Mouse (Mus musculus) hindbrain, embryonic 15.5 days (tissue): Measurements from ENCODE around the gene Serpine2. TPM values are rescaled to one million over a fixed set of nuclear protein-coding genes. Genes with fewer than 3 reads are reported as not detected.
A peak's percentile ranks its signal among the peaks of the same experiment; 100 is the strongest.

ENCODE experiments used
- ATAC-seq: fragments of 200-750 bp; cut with Nextera tagmentation; 2 replicates; pipeline ENCODE4 v1.8.0; 2017; ENCODE audit warnings: low read depth, moderate number of reproducible peaks, moderate TSS enrichment; ENCODE audit not compliant: low FRiP score
- H3K27ac ChIP-seq: fragments of 300-500 bp; sonication (generic); replicated peaks from 2 replicates; pipeline ENCODE4 v1.5.1; 2015; ENCODE audit warnings: mild to moderate bottlenecking, inconsistent platforms
- H3K27me3 ChIP-seq: fragments of 300-500 bp; sonication (generic); 2 replicates; pipeline ENCODE4 v1.6.1; 2015; ENCODE audit warnings: control low read depth, inconsistent platforms
- H3K36me3 ChIP-seq: fragments of 300-500 bp; sonication (generic); 2 replicates; pipeline ENCODE4 v1.6.1; 2015; ENCODE audit warnings: control low read depth, inconsistent platforms
- H3K4me1 ChIP-seq: fragments of 300-500 bp; sonication (generic); replicated peaks from 2 replicates; pipeline ENCODE4 v1.6.1; 2015; ENCODE audit warnings: control low read depth, inconsistent platforms
- H3K4me2 ChIP-seq: fragments of 300-500 bp; sonication (generic); 2 replicates; pipeline ENCODE4 v1.6.1; 2015; ENCODE audit warnings: moderate library complexity, mild to moderate bottlenecking, inconsistent platforms
- H3K4me3 ChIP-seq: fragments of 300-500 bp; sonication (generic); 2 replicates; pipeline ENCODE4 v1.5.1; 2015; ENCODE audit warnings: mild to moderate bottlenecking, inconsistent platforms
- H3K9ac ChIP-seq: fragments of 300-500 bp; sonication (generic); 2 replicates; pipeline ENCODE4 v1.6.1; 2015; ENCODE audit warnings: inconsistent platforms
- H3K9me3 ChIP-seq: fragments of 300-500 bp; sonication (generic); 2 replicates; pipeline ENCODE4 v1.6.1; 2016; ENCODE audit warnings: control low read depth, inconsistent platforms
- WGBS: fragments of 180-500 bp; shearing (Covaris S2); methylation state at CpG from one replicate; pipeline ENCODE4 v1.1.7; 2015; 5-methylcytosine and 5-hydroxymethylcytosine counted together
- polyA plus RNA-seq: library from polyadenylated mRNA; unstranded; fragments of >200 nt; fragmentation: Nextera tagmentation; extraction: Ambion mirVana; gene quantifications from 2 replicates; pipeline ENCODE4 v1.2.1, GENCODE M21; 2015

The Serpine2 gene
- polyA plus RNA-seq, 1 experiment from 2014 or later = 313 TPM

DNA sequence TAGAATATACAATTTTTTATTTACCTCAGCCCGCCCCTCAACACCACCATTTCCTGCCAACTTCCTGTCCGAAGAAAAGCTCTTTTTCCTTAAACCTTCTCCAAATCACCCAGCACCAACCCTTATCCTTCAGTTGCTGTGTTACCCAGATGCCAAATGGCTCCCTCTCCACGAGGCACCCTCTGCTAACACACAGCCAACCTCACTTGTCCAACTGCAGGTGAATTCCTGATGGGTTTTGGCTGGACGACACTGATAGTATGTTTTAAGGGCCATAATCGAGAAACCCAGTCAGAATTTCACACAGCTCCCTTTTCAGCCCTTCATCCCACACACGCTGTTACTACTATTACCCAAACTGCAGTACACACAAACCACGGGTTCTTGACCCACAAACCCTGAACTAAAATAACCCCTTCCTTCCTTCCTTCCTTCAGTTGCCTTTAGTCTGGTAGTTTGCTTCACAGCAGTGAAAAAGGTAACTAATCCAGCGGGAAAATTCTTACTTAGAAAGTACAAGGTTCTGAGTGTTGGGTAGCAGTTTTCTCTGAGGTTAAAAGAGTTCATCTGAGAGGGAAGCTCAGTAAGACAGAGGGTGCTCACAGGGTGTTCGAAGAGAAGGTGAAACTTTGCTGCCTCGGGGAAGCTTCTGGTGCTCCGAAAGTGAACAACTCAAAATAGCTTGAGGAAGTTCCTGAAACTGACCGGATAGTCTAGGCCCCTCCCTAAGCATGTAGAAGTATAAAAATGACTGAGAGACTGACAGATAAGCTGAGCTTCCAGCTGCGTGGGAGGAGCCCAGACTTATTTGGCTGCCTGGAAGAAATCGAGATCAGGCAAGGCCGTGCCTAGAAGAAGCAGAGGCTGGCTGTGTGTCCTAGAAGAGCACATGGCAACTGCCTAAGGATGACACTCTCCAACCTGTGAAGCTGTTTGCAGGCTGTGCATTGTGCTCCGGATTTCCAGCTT is 98.4 kb downstream of the Serpine2 start:
- H3K4me3 ChIP-seq = peak overlapping the region; percentile 70
- H3K9me3 ChIP-seq = no peaks in the 10 kb centered on the region
- H3K27ac ChIP-seq = peak overlapping the region; percentile 50
- H3K27me3 ChIP-seq = no peaks in the 10 kb centered on the region
- peak overlapping the region; percentile 91 for H3K4me2 ChIP-seq
- H3K36me3 ChIP-seq = no peaks in the 10 kb centered on the region
- peaks cover 29% of the 10 kb centered on the region for H3K4me1 ChIP-seq
- 65% methylated on average over 16 of the region's 16 CpGs for WGBS
- ATAC-seq = no peak
- H3K9ac ChIP-seq = peak overlapping the region; percentile 71

DNA sequence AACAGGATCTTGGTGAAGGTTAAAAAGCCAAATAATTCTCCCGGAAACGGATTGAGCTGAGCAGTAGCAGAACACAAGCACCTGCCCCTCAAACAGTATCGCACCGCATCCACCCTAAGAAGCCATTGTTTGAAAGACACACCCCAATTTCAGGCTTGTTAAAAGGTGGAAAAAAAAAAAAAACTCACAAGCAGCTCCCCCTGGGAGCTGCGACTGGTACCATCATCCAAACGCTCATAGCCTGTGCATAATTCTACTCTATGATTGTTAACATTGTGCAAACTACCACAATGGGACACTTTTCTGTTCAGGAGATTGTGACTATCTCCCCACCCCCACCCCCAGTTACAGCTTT is 99.1 kb downstream of the Serpine2 start:
- peak overlapping the region; percentile 50 for H3K27ac ChIP-seq
- under 1% methylated on average over 6 of the region's 6 CpGs for WGBS
- peak; percentile 68 for ATAC-seq

DNA sequence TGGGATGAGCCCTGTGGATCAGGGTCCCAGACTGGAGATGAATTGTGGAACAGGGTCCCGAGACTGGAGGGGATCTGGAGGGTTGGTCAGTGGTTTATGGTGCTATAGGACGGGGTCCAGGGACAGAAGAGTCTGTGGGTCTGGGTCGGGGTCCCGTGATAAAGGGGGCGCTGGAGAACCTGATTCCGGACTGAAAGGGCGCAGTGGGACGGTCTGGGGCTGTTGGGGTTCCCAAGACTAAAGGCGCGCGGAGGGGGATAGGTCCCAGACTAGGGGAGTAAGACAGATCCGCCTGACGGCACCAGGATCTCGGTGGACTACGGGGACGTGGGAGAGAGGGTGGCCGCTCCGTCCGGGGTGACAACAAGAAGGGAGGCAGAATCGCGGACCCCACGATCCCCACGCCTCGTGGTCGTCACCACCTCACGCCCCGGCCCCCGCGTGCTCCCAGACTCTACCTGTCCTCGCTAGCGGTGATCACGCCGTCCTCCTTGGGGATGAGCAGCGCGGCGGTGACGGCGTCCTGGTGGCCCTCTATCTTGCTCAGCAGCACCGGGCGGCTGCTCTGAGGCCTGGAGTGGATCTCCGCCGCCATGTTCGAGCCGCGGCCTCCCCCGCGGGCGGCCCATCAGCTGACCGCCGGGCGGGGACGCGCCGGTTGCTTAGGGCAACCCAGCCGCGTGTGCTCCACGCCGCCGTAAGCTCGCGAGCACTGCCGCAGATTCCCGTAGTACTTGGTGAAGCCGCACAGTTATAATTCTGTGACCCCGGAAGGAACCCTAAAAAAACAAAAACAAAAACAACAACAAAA is 99.7 kb downstream of the Serpine2 start:
- peaks cover 37% of the 10 kb centered on the region for H3K4me1 ChIP-seq
- peak; percentile 95 for ATAC-seq

More for the DNA sequence above, 99.1 kb downstream of the Serpine2 start:
- Histone ChIP-seq H3K9me3 (no peaks in the 10 kb centered on the region), H3K36me3 (no peaks in the 10 kb centered on the region), H3K4me1 (peaks cover 33% of the 10 kb centered on the region), H3K27me3 (no peaks in the 10 kb centered on the region), H3K4me3 (peak overlapping the region; percentile 70), H3K9ac (peak overlapping the region; percentile 71), H3K4me2 (peak overlapping the region; percentile 91)

DNA sequence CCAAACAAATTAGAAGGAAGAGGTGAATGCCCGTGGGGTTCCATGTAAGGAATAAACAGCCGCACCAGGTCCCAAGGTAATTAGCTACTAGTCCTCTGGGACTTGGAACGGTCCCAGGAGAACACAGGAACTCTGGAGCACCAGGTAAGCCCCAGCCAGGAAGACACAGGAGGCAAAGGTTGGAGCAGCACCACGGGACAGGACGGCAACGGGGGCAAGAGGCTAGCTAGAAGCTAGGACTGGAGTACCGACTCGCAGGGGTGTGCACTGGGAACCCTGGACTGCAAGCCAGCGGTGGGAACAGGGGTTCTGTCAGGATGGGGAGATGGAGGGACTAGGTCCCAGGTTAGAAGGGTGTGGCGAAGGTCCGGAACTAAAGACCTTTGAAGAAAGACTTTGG is 100.3 kb downstream of the Serpine2 start:
- H3K27me3 ChIP-seq = no peaks in the 10 kb centered on the region
- ATAC-seq = peak; percentile 12; the same call in 1 of the 2 replicates
- peak overlapping the region; percentile 70 for H3K4me3 ChIP-seq
- H3K9ac ChIP-seq = peak overlapping the region; percentile 71
- H3K27ac ChIP-seq = no peak overlapping the region
- H3K36me3 ChIP-seq = no peaks in the 10 kb centered on the region
- H3K4me2 ChIP-seq = peak overlapping the region; percentile 91
- no peaks in the 10 kb centered on the region for H3K9me3 ChIP-seq
- peaks cover 37% of the 10 kb centered on the region for H3K4me1 ChIP-seq
- 10% methylated on average over 11 of the region's 11 CpGs for WGBS

More for the DNA sequence above, 99.7 kb downstream of the Serpine2 start:
- Histone ChIP-seq H3K9me3 (no peaks in the 10 kb centered on the region), H3K36me3 (no peaks in the 10 kb centered on the region), H3K27ac (peak overlapping the region; percentile 50), H3K4me2 (peak overlapping the region; percentile 91), H3K27me3 (no peaks in the 10 kb centered on the region), H3K4me3 (peak overlapping the region; percentile 70), H3K9ac (peak overlapping the region; percentile 71)
- WGBS = under 1% methylated on average over 65 of the region's 65 CpGs

DNA sequence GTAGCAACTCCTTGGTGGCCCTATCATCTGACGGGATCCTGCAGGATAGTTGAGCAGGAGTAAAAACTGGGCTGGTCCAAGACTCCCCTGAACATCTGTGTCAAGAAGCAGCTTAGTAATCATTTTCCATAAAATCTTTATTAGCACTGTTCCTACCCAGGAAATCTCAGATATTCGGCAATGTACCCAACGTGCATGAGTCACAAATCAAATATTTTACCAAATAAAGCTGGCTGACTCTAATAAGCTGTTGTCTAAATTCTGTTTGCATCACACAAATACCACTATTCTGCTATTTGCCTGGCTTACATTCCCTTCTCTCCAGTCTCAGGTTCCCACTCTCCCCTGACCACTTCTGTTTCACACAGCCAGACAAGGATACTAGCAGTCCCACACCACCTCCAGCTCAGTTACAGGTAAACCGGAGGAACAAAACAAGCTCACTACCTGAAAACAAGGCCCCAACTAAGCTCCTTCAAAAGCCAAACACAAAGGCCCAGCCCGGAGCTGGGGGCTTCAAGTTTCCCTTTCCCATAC is 101.5 kb downstream of the Serpine2 start:
- H3K4me1 ChIP-seq = peaks cover 37% of the 10 kb centered on the region
- H3K27ac ChIP-seq = no peak overlapping the region
- H3K9ac ChIP-seq = peak overlapping the region; percentile 11; the same call in 1 of the 2 replicates
- ATAC-seq = no peak
- no peaks in the 10 kb centered on the region for H3K9me3 ChIP-seq
- no peaks in the 10 kb centered on the region for H3K36me3 ChIP-seq
- H3K4me3 ChIP-seq = peak overlapping the region; percentile 70
- peak overlapping the region; percentile 91 for H3K4me2 ChIP-seq
- H3K27me3 ChIP-seq = no peaks in the 10 kb centered on the region
- WGBS = 71% methylated on average over 5 of the region's 5 CpGs

DNA sequence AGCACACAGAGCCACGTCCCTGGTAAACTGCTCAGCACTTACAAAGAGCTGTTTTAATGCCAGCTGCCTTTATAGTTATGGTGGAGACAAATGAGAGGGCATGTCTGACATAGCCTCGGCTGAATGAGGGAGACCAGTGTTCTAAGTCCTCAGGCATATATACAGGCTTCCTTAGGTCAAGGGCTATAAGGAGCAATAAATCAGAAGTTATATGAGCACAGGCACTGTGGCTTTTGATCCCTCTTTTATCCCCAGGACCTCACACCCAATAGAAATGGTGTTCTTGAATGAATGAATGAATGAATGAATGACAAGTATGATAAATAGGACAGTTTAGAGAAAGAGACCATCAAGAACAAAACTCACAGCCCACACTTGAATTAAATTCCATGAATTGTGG is 102.0 kb downstream of the Serpine2 start:
- 28% methylated on average over 2 of the region's 2 CpGs for WGBS
- Histone ChIP-seq H3K4me1 (peaks cover 37% of the 10 kb centered on the region), H3K4me2 (peak overlapping the region; percentile 91), H3K4me3 (no peak overlapping the region), H3K9ac (no peak overlapping the region), H3K9me3 (no peaks in the 10 kb centered on the region), H3K36me3 (no peaks in the 10 kb centered on the region), H3K27ac (no peak overlapping the region), H3K27me3 (no peaks in the 10 kb centered on the region)
- no peak for ATAC-seq

DNA sequence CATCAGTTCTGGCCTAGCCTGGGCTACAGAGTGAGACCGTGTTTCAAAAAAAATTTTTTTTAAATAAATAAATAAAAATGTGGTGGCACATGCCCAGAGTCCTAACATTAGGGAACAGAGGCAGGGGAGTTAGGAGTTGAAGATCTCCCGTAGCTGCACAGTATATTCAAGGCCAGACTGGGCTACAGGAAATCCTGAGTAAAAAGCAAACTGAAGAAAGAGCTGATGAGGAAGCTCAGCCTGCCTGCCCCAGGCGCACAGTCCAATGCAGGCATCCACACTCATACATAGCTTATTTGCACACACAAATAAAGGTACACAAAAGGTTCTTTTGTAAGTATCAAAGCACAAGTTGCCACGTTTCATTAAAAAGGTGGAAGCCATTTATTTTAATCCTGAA is 103.4 kb downstream of the Serpine2 start:
- H3K4me2 ChIP-seq = no peak overlapping the region
- ATAC-seq = no peak
- H3K9me3 ChIP-seq = no peaks in the 10 kb centered on the region
- no peaks in the 10 kb centered on the region for H3K27me3 ChIP-seq
- peaks cover 37% of the 10 kb centered on the region for H3K4me1 ChIP-seq
- WGBS = 80% methylated on average over 4 of the region's 4 CpGs
- H3K27ac ChIP-seq = no peak overlapping the region
- no peak overlapping the region for H3K9ac ChIP-seq
- H3K4me3 ChIP-seq = no peak overlapping the region
- H3K36me3 ChIP-seq = no peaks in the 10 kb centered on the region

DNA sequence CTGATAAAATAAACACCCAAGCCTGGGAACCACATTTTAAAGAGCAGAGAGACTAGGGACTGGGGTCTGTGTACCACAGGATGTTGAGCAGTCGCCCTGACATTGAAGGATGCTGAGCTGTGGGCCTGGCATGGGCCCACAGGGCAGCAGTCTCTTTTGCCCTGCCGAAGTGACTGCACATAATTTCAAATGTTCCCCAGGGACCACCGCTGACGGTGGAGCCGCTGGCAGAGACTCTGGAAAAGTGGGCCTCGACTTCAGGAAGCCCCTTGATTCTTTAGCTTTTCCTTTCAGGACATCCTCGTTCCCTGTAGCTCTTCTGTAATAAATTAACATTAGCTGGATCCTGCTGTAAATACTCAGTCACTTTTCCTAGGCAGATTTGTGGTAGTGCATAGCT is 103.8 kb downstream of the Serpine2 start:
- no peaks in the 10 kb centered on the region for H3K9me3 ChIP-seq
- no peak overlapping the region for H3K27ac ChIP-seq
- H3K4me2 ChIP-seq = no peak overlapping the region
- H3K4me3 ChIP-seq = no peak overlapping the region
- H3K4me1 ChIP-seq = peaks cover 32% of the 10 kb centered on the region
- H3K36me3 ChIP-seq = no peaks in the 10 kb centered on the region
- H3K27me3 ChIP-seq = no peaks in the 10 kb centered on the region
- no peak overlapping the region for H3K9ac ChIP-seq
- no peak for ATAC-seq
- WGBS = 43% methylated on average over 7 of the region's 7 CpGs

DNA sequence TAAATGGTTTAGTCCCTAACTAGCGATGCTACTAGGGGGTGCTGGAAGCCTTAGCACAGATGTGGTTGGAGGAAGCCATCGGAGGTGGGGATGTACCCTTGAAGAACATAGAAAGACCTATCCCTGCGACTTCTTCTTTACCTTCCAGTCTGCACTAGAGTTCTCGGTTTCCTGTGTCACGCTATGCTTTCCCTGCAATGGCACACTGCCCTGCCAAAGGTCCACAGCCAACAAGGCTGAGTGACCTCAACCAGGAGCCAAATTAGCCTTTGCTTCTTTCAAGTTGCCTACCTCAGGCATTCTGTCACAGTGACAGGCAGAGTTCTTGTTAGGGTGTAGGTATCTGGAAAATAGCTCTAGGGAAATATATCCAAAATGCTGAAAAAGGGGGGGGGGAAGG is 104.6 kb downstream of the Serpine2 start:
- H3K27me3 ChIP-seq = no peaks in the 10 kb centered on the region
- no peak for ATAC-seq
- H3K9ac ChIP-seq = no peak overlapping the region
- 90% methylated on average over 5 of the region's 5 CpGs for WGBS
- H3K9me3 ChIP-seq = no peaks in the 10 kb centered on the region
- H3K36me3 ChIP-seq = no peaks in the 10 kb centered on the region
- H3K4me1 ChIP-seq = peaks cover 32% of the 10 kb centered on the region
- no peak overlapping the region for H3K4me3 ChIP-seq
- no peak overlapping the region for H3K27ac ChIP-seq
- H3K4me2 ChIP-seq = no peak overlapping the region

DNA sequence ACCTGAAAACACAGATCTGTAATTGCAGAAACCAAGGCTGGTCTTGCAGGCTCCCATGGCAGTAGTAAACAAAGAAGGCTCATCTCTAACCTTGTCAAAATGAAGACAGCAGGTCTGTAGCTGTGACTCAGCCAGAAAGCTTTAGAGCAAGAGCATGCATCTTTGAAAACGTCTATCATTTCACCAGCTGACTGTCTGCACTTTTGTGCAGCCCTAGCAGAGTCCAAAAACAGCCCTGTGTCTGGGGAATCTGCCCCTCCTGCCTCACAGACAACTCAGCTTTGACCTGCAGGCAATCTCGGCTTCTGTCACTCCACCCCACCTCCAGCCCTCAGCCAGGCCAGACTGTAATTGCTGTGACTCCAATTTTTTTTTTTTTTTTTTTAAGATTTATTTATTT is 105.6 kb downstream of the Serpine2 start:
- WGBS = 57% methylated on average over 2 of the region's 2 CpGs
- Histone ChIP-seq H3K4me1 (peaks cover 26% of the 10 kb centered on the region), H3K4me2 (no peak overlapping the region), H3K36me3 (no peaks in the 10 kb centered on the region), H3K9ac (no peak overlapping the region), H3K9me3 (no peaks in the 10 kb centered on the region), H3K27ac (no peak overlapping the region), H3K4me3 (no peak overlapping the region), H3K27me3 (no peaks in the 10 kb centered on the region)
- no peak for ATAC-seq

DNA sequence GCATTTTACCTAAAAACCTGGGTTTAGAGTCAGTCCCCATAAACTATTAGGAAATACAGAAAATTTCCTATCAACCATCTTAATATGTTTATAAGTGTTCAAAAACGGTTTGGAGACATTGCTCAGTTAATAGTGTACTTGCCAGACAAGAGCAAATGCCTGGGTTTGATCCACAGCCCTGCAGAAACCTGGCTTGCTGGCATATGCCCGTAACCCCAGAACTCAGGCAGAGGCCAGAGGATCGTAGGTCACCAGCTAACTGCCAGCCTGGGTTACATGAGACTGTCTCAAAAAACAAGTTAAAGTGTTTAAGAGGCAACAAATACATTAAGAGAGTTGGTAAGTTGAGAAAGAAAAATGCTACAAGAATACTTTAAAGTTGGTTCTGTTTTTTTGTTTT is 106.0 kb downstream of the Serpine2 start:
- H3K4me1 ChIP-seq = peaks cover 23% of the 10 kb centered on the region
- no peak overlapping the region for H3K27ac ChIP-seq
- H3K4me2 ChIP-seq = no peak overlapping the region
- H3K4me3 ChIP-seq = no peak overlapping the region
- ATAC-seq = no peak
- WGBS = 93% methylated on average over 3 of the region's 3 CpGs
- no peaks in the 10 kb centered on the region for H3K9me3 ChIP-seq
- H3K9ac ChIP-seq = no peak overlapping the region
- no peaks in the 10 kb centered on the region for H3K27me3 ChIP-seq
- H3K36me3 ChIP-seq = no peaks in the 10 kb centered on the region

DNA sequence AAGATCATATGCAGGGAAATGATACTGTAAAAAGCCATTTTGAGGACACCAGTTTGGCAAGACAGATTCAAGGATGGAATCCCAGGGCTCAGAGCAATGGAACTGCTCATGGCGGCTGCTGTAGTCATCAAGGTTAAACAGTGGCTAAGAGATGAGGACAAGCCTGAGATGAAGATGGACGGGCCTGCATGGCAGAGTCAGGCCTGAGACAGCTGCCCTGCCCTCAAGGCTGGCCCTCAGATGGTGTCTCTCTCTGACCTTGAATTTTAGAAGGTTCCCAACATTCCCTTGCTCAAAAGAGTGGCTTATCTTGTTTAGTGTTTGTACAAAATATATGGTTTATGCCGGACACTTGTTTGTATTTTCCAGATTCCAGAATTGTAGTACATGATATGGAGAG is 107.5 kb downstream of the Serpine2 start:
- ATAC-seq = no peak
- Histone ChIP-seq H3K4me3 (no peak overlapping the region), H3K36me3 (no peaks in the 10 kb centered on the region), H3K4me2 (no peak overlapping the region), H3K4me1 (peaks cover 8% of the 10 kb centered on the region; the same call in 1 of the 2 replicates), H3K27me3 (no peaks in the 10 kb centered on the region), H3K27ac (no peak overlapping the region), H3K9me3 (no peaks in the 10 kb centered on the region), H3K9ac (no peak overlapping the region)
- WGBS = 98% methylated on average over 3 of the region's 3 CpGs
